Mouse (Mus musculus) kidney, postnatal 36 days (tissue): ENCODE measurements at regions not wholly inside any gene's neighbourhood (a gene's known extent, or its start where the extent isn't known, plus 50 kb on each side); places are given as distances from the start of the nearest gene placed in this dataset.
A peak's percentile ranks its signal among the peaks of the same experiment; 100 is the strongest.

ENCODE experiments used
- DNase-seq, 2 experiments: peaks; one replicate each; pipeline ENCODE4 v3.0.0; 2021 to 2022; ENCODE audit warnings: mixed read lengths in 2 of 2

DNA sequence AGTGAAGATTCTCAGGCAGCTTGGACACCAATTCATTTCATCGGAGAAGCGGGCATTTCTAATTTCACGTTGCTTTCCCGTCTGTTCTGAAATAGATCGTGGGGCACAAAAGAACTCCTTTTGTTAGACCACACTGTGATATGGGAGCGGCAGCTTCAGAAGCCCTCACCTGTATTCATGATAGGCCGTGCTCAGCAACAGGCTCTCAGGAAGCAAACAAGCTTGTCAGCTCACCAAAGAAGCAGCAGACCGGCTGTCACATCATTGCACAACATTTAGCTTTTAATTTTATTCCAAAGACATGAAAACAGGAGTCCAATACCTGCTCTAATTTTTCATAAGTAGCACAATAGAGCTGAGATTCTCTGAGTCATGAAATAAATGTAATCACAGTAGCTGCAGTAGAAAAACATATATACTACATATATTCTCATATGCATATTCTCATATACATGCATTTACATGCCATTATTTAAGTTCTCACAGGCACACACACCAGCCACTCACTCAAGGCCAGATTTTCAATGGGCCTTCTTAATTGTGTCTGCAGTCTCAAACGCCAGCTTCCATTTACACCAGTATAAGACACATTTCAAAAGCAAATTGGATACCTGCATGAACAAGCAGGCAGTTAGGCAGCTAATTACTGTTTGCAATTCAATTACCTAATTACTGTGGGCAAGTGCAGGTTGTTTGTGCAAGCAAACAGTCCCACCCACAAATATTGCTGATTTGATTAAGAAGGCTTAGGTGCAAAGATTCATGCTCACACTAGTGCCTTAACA is 698.9 kb downstream of the Diaph3 start:
- no peak for DNase-seq

DNA sequence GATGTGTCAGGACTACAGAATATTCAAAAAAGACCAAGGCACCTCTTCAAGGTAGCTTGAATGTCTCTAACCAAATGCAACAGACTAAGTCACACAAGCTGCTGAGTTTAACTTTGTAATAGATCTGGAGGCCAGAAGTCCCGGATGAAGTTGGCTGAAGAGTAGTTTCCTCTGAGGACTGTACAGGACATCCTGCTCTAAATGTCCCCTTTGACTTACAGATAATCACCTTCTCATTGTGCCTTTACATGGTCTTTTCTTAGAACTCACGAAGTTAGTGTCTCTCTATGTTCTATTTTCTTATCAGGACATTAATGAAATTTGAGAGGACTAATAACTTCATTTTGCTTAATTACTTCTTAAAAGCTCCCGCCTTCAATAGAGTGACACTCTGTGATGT is 703.7 kb downstream of the Diaph3 start:
- no peak for DNase-seq

- DNase-seq = no peak
These were observed 705.7 kb downstream of the Diaph3 start for GRCm38 (mm10) chr14:86435345-86435744.

GRCm38 (mm10) chr14:86431215-86431816 is 709.7 kb downstream of the Diaph3 start:
- no peak for DNase-seq

- DNase-seq = peak; percentile 74 to 84
These were observed 719.2 kb downstream of the Diaph3 start for GRCm38 (mm10) chr14:86421881-86422280.

GRCm38 (mm10) chr14:86419959-86420598 is 721.0 kb downstream of the Diaph3 start:
- no peak for DNase-seq

GRCm38 (mm10) chr14:86396876-86397275 is 744.2 kb downstream of the Diaph3 start:
- no peak for DNase-seq

DNA sequence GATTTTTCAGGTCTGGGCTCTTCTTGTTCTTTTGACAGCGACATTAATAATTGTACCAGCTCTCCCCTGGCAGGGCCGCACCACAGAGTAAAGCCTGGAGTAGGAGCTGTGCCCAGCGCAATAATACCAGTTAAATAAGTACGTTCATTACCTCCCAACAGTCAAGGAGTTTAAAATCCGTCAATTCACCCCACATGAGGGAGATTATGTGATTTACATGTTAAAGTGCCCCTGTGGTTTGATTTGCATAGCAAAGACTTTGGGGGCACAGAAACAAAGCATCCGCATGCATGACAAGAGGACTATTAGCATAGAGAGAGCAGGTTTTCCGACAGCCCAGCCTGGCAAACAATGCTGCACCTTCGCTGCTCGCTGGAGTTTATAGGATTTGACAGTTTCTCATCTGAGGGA is 745.1 kb downstream of the Diaph3 start:
- DNase-seq = no peak

GRCm38 (mm10) chr14:86395531-86395930 is 745.5 kb downstream of the Diaph3 start:
- peak in 1 of 2 experiments; percentile 10 for DNase-seq

DNA sequence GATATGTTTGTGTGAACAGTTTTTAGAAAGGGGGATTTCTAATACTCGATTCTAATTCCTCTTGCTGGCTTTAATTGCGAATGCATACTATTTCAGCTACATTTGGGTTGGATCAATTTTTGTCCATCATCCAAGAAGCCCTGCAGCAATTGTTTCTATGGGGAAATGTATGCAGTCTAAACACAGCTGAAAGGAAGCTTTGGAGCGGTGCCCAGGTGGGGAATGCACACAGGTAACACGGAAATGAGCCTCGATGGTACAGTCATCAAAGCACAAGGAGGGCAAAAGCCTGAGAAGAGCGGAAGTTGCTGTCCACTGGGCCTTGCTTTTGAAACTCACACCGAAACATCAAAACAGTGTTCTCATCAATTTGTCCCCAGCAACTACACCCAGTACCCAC is 746.0 kb downstream of the Diaph3 start:
- no peak for DNase-seq

GRCm38 (mm10) chr14:86385136-86385535 is 755.9 kb downstream of the Diaph3 start:
- DNase-seq = peak; percentile 4 to 12

- no peak for DNase-seq
These were observed 776.0 kb downstream of the Diaph3 start for GRCm38 (mm10) chr14:86365032-86365431.

GRCm38 (mm10) chr14:86360423-86361059 is 780.5 kb downstream of the Diaph3 start:
- DNase-seq = no peak

GRCm38 (mm10) chr14:86358584-86358983 is 782.5 kb downstream of the Diaph3 start:
- no peak for DNase-seq

- no peak for DNase-seq
These were observed 790.5 kb downstream of the Diaph3 start for GRCm38 (mm10) chr14:86350526-86350925.

GRCm38 (mm10) chr14:86339007-86339406 is 802.0 kb downstream of the Diaph3 start:
- peak in 1 of 2 experiments; percentile 28 for DNase-seq

- DNase-seq = no peak
These were observed 804.0 kb downstream of the Diaph3 start for GRCm38 (mm10) chr14:86337052-86337451.

DNA sequence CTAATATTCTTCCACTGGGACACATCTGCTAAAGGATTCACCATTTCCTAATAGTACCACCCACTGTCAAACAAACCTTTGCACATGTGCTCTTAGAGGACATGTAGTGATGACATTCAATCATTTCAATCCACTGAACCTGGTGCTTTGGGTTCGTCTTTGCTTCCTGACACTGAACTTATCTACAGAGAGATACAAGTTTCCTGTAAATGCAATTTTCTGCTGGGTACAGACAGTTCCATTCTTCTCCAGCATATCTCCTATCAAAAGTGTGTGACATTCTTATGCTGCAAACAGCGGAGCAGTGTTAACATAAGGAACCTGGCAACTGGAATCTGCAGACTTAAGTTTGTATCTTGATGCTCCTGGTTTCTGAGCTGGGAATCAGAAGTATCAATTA is 805.8 kb downstream of the Diaph3 start:
- DNase-seq = no peak

DNA sequence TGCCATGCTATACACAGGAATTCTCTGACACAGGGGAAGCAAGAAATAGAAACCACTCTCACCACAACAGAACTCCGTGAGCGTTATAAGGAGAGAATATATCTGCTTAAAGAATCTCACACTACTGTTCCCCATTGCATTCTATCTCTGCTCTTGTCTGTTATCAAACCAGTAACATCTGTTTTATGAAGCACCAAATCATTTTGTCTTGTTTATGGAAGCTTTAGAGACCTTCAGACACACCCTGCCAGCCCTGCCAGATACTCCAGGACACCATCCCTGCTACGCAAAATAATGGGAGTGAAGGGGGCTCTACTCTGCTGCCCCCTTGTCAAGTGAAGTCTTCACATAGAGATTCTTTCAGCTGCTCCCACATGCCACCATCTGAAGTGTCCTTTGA is 811.9 kb downstream of the Diaph3 start:
- no peak for DNase-seq

DNA sequence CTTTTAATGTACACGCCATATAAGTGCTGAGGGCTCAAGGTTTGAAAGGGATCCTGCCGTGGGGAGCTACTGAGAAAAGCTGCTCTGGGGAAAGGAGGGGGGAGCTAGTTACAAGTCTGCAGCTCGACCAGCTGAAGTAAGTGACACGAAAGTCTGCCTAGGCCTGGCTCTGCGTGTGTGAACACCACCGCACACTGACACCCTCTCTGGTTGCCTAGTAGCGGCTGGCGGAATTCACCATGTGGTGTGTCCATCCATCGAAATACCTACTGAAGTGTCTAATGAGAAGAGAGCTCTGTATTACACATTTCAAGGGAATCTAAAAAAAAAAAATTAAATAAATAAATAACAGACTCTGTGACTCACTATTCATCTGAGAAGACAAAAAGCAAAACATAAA is 813.4 kb downstream of the Diaph3 start:
- DNase-seq = no peak

DNA sequence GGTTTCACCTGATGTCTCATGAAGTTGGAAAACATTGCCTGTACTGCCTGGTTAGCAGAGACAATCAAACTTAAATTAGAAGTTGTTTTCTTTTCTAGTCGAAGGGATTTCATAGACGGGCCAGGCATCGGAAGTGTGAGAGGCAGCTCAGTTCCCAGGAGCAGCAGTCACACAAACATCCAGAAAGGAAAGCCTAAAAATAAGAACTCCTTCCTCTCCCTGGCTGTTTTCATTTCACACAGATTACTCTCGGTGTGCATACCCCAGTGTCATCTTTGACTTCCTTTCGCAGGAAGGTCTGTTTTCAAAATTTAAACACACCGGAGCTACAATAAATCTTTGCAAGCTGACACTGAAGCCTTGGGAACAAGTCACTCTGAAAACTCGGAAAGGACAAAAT is 818.7 kb downstream of the Diaph3 start:
- DNase-seq = peak; percentile 34 to 55

DNA sequence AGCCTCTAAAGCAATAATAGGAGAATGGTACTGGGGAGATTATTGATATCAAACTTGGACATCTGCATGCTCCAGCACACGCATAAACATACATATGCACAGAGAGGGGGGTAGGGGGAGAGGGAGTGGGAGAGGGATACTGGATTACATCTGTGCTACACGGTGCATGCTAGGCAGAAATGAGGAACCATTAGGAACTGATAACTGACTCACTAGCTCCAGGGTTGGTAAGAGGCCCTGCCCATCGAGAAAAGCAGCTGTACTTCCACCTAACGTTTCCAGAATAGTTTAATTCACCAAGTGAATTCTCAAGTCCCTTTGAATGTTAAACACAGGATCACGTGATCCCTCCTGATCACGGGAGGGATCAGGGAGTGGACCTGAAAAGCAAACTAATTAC is 825.1 kb downstream of the Diaph3 start:
- no peak for DNase-seq

DNA sequence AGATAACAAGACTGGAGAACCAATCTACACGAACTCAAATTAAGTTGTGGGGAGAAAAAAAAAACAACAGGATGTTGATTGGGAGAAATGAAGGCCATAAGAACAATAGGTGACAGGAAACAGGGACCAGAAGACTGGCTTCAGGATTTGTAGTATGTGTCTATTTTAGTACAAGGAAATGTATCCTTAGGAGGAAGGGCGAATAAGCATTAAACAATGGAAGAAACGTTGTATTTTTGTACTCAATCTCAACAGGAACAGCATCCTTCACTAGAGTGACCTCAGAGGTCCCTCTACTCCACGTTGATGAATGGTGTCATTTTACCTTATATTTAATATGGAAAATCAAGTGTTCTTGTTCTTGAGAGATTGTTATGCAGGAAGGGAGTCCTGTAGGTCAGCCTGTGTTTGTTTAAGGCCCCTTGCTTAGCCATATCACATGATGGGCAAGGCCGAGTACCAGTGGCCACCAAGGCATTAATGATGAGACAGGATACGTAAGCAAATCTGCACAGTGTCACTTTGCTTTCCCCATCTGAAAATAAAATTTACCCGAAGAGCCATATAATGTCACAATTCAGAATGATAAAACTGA is 832.0 kb downstream of the Diaph3 start:
- DNase-seq = peak in 1 of 2 experiments; percentile 21
